ENCODE assay signal across 8 mouse cellular contexts in the genomic region with DNA sequence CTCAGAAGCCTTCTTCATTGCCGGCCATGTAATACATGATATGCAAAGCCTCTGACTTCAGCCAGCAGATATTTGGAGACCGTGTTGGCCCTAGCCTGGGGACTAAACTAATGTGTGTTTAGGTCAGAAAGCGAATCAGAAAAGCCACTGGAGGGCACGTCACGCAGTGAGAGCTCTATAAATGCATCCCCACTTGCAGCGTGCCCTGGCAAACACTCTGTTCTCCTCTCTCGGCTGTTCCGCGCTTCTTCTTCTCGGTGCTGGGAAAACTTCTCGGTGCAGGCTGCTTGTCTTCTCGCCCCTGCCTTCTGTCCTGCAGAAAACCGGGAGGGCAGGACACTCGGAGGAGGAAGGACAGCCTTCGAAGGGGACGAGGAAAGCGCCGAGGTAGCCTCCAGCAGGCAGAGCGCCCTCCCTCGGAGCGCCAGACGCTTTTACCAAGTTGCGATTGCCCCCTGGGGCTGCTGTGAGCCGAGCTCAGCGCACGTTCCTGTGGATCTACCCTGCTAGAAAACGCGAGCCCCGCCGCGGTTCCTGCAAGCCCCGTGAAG. TPM values are rescaled to one million over a fixed set of nuclear protein-coding genes. Genes with fewer than 3 reads are reported as not detected.
DNase-seq lines count a peak whose midpoint lies in the region; ATAC-seq and TF ChIP-seq lines count a peak whose summit lies in the region.

No protein-coding gene starts in this region.

- H3K36me3 ChIP-seq in kidney, postnatal 0 days (ENCODE audit: insufficient read depth, low read length), result no peaks in the 10 kb centered on the region
- H3K36me3 ChIP-seq in kidney, adult 2 months (ENCODE audit: control insufficient read depth, insufficient read depth, low read length), result no peaks in the 10 kb centered on the region
- no peaks in the 10 kb centered on the region for H3K36me3 ChIP-seq in hindbrain, embryonic 10.5 days

- H3K27ac ChIP-seq in kidney, postnatal 0 days, result peak overlapping the region; percentile 80
- H3K27ac ChIP-seq in kidney, adult 2 months (ENCODE audit: insufficient read depth, low read depth, low read length), result no peak overlapping the region
- H3K27ac ChIP-seq in hindbrain, embryonic 10.5 days, result peak overlapping the region; percentile 62

- peak; percentile 46 for TF ChIP-seq CTCF in kidney, postnatal 0 days (IDR thresholded peaks at IDR 0.05; ENCODE audit: low read depth)
- no peak for TF ChIP-seq CTCF in kidney, adult 2 months (conservative IDR thresholded peaks at IDR 0.05; ENCODE audit: insufficient read depth, insufficient read length, low read depth, low read length)
- TF ChIP-seq CTCF in brain, embryonic 14.5 days (IDR thresholded peaks at IDR 0.05; ENCODE audit: borderline replicate concordance, extremely low read depth, insufficient read depth, insufficient read length), result peak; percentile 20; the same call in 1 of the 2 replicates

- peak overlapping the region; percentile 74 for H3K9ac ChIP-seq in kidney, postnatal 0 days (ENCODE audit: low read depth, low read length)

- under 1% methylated on average over 32 of the region's 32 CpGs for WGBS in kidney, postnatal 0 days
- WGBS in kidney, adult 2 months, result 1% methylated on average over 32 of the region's 32 CpGs
- under 1% methylated on average over 32 of the region's 32 CpGs for WGBS in hindbrain, embryonic 10.5 days

- ATAC-seq in kidney, postnatal 0 days (replicated peaks; ENCODE audit: low FRiP score, low read depth), result no peak; the same call in 1 of the 2 replicates

- H3K4me2 ChIP-seq in kidney, postnatal 0 days (ENCODE audit: low read length), result peak overlapping the region; percentile 90

- no peak for TF ChIP-seq POLR2A in kidney, adult 2 months (IDR thresholded peaks at IDR 0.05; ENCODE audit: low read depth, low read length)
- TF ChIP-seq POLR2A in brain, embryonic 14.5 days (IDR thresholded peaks at IDR 0.05; ENCODE audit: borderline replicate concordance, extremely low read depth, insufficient read depth, insufficient read length, poor library complexity, severe bottlenecking), result no peak

- H3K4me3 ChIP-seq in kidney, postnatal 0 days (replicated peaks; ENCODE audit: low read depth, low read length), result peak overlapping the region; percentile 54
- H3K4me3 ChIP-seq in kidney, adult 2 months (ENCODE audit: insufficient read depth, low read depth, low read length), result no peak overlapping the region
- H3K4me3 ChIP-seq in hindbrain, embryonic 10.5 days, result peak overlapping the region; percentile 66

- DNase-seq in kidney, postnatal 0 days (ENCODE audit: low spot score), result peak; percentile 84
- DNase-seq in kidney, adult 2 months, result no peak
- DNase-seq in brain, embryonic 14.5 days (ENCODE audit: low read depth), result peak; percentile 51
- peak; percentile 48 for DNase-seq in hindbrain, embryonic 10.5 days (ENCODE audit: low spot score)
- DNase-seq in lung, postnatal 14 days, result peak; percentile 36
- peak; percentile 71 for DNase-seq in testis, postnatal 10 days (ENCODE audit: low spot score)
- DNase-seq in layer of hippocampus, postnatal 25 days (ENCODE audit: extremely low spot score in 1 of 2, low spot score in 1 of 2), result no peak
- no peak for DNase-seq in thymus, adult 18-20 months

- 0 out of 2 replicates have a peak, but pooled peaks cover 8% of the 10 kb centered on the region for H3K4me1 ChIP-seq in kidney, postnatal 0 days (replicated peaks; ENCODE audit: insufficient read depth, low read length)
- H3K4me1 ChIP-seq in kidney, adult 2 months (ENCODE audit: control insufficient read depth, insufficient read depth, low read length), result no peaks in the 10 kb centered on the region
- peaks cover 48% of the 10 kb centered on the region for H3K4me1 ChIP-seq in hindbrain, embryonic 10.5 days (replicated peaks)

- no peaks in the 10 kb centered on the region for H3K9me3 ChIP-seq in kidney, postnatal 0 days (replicated peaks; ENCODE audit: low read length)
- H3K9me3 ChIP-seq in hindbrain, embryonic 10.5 days, result no peaks in the 10 kb centered on the region

- peaks cover 19% of the 10 kb centered on the region for H3K27me3 ChIP-seq in kidney, postnatal 0 days (ENCODE audit: insufficient read depth, low read length)
- peaks cover 7% of the 10 kb centered on the region for H3K27me3 ChIP-seq in kidney, adult 2 months (replicated peaks; ENCODE audit: control insufficient read depth, insufficient read depth, low read length)
- peaks cover 95% of the 10 kb centered on the region for H3K27me3 ChIP-seq in hindbrain, embryonic 10.5 days (ENCODE audit: insufficient read depth, poor library complexity, severe bottlenecking)

RNA-seq across cellular contexts. Expression of gene Gdnf, which starts 0.7 kb away (rescaled TPM):
- 5.2 and 5.8 TPM in 2 replicates for polyA plus RNA-seq in kidney, postnatal 0 days (2015; fragmentation: Nextera tagmentation; extraction: Ambion mirVana)
- polyA plus RNA-seq in kidney, adult 2 months (2012; rRNA removed), result 0.13 and 0.27 TPM in 2 replicates
- 0.40 and 0.44 TPM in 2 replicates for polyA plus RNA-seq in brain, embryonic 14.5 days (2012; rRNA removed)
- polyA plus RNA-seq in hindbrain, embryonic 10.5 days (2016; fragmentation: Nextera tagmentation; extraction: Ambion mirVana), result 0.66 and 0.78 TPM in 2 replicates
- under 1 TPM; 0.12 TPM for total RNA-seq in layer of hippocampus, postnatal 25 days (2021)

Comparison
In these comparisons a context has a peak if more than half of its experiments do, and no peak if none do; other contexts are left out.
1. DNase-seq: peak in kidney, postnatal 0 days (single experiment), brain, embryonic 14.5 days (single experiment), hindbrain, embryonic 10.5 days (single experiment), lung, postnatal 14 days (single experiment) and testis, postnatal 10 days (single experiment); none in kidney, adult 2 months (single experiment), layer of hippocampus, postnatal 25 days (0 of 2) and thymus, adult 18-20 months (0 of 2).